In genomic region chr17:8642356-8642755, GRCm38 (mm10) we compare ENCODE assay signal across 19 mouse cellular contexts.
"Had no signal": no experiment of that assay in that cellular context is flagged by ENCODE, and none has a peak within 500 bp of the region (broad histone marks: within the 10 kb centered on the region; RNA-seq: fewer than 3 reads in every experiment).

No protein-coding gene starts in this region.

- DNase-seq: lung, adult 18-20 months; lung, embryonic 14.5 days; lung, postnatal 10 days; lung, postnatal 4 days; midbrain, embryonic 14.5 days; right cerebral cortex, adult 18-20 months; right cerebral cortex, postnatal 25 days; right cerebral cortex, postnatal 4 days; spleen, adult 18-20 months; thymus, adult 18-20 months; thymus, postnatal 14 days; thymus, postnatal 36 days had no signal

- ATAC-seq: liver, embryonic 12.5 days; midbrain, embryonic 16.5 days had no signal

- H3K9ac ChIP-seq: liver, embryonic 12.5 days; liver, embryonic 14.5 days; lung, embryonic 14.5 days; neural tube, embryonic 13.5 days; neural tube, embryonic 15.5 days had no signal

- H3K27ac ChIP-seq: liver, embryonic 12.5 days; liver, embryonic 14.5 days; midbrain, embryonic 10.5 days; neural tube, embryonic 13.5 days; neural tube, embryonic 15.5 days had no signal

- H3K4me3 ChIP-seq: liver, embryonic 12.5 days; midbrain, embryonic 10.5 days; myocyte; neural tube, embryonic 13.5 days; neural tube, embryonic 15.5 days had no signal

- H3K4me1 ChIP-seq: liver, embryonic 12.5 days had no signal

- H3K4me2 ChIP-seq: liver, embryonic 12.5 days; lung, embryonic 14.5 days; neural tube, embryonic 13.5 days; neural tube, embryonic 15.5 days had no signal

- H3K27me3 ChIP-seq: liver, embryonic 12.5 days; neural tube, embryonic 13.5 days; neural tube, embryonic 15.5 days had no signal

- H3K9me3 ChIP-seq: liver, embryonic 12.5 days; midbrain, embryonic 10.5 days; neural tube, embryonic 13.5 days; neural tube, embryonic 15.5 days had no signal

- H3K36me3 ChIP-seq: liver, embryonic 12.5 days; midbrain, embryonic 10.5 days; neural tube, embryonic 13.5 days; neural tube, embryonic 15.5 days had no signal
